Mouse (Mus musculus) retina, embryonic 14.5 days (tissue): ENCODE results near the gene Btnl2.

Source experiments
- DNase-seq: peaks from one replicate; pipeline ENCODE4 v3.0.0-alpha.2; 2015; ENCODE audit warnings: low spot score

Gene Btnl2

GRCm38 (mm10) chr17:34398711-34399393 lies 44.2 kb downstream of the Btnl2 start, which contains the start of gene BC051142:
Gene BC051142, plus strand, starts transcription at chr17:34398820.
- peak; percentile 87 for DNase-seq

GRCm38 (mm10) chr17:34399394-34399715 lies 44.7 kb downstream of the Btnl2 start:
- no peak for DNase-seq

- DNase-seq: peak; percentile 80
Measured at GRCm38 (mm10) chr17:34411117-34411516, 56.5 kb downstream of the Btnl2 start.
